Mouse (Mus musculus) CD8-positive naive resting alpha-beta T cell, adult 2 months (primary cell): ENCODE measurements around the gene Sox4.

Experiments
- DNase-seq, 2 experiments: peaks; one replicate each; pipeline ENCODE4 v3.0.0; 2022; ENCODE audit warnings: low read depth in 2 of 2, low spot score in 2 of 2

Gene Sox4

DNA sequence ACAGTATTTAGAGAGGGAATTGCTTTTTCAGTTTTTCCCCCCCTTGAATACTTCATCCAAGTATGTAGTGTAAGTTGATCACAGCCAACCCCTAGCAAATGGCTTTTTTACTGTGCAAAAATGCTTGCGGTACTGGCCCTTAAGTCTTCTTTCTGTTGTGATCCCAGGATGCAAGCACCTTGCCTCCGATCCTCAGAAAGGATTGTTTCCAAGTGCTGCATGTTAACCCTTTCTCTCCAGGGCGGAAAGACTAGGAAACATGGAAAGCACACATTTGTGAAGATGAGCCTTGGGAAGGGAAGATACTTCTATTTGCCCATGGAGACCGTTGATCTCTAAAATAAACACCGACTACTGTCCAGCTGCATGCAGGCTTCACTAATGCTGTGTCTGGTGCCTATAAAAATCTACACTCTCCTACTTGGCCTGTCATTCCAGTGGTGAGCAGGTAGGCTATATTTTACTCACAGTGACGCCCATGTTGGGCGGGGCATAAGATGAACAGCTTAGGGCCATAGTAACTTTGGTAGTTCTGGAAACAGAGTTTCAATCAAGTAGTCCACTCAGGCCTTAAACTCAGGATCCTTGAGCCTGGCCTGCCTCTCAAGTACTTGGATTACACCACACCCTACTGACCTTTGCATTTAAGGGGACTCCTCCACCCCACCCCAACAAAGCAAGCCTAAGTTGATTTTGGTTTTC is 5.6 kb downstream of the Sox4 start:
- DNase-seq = no peak

DNA sequence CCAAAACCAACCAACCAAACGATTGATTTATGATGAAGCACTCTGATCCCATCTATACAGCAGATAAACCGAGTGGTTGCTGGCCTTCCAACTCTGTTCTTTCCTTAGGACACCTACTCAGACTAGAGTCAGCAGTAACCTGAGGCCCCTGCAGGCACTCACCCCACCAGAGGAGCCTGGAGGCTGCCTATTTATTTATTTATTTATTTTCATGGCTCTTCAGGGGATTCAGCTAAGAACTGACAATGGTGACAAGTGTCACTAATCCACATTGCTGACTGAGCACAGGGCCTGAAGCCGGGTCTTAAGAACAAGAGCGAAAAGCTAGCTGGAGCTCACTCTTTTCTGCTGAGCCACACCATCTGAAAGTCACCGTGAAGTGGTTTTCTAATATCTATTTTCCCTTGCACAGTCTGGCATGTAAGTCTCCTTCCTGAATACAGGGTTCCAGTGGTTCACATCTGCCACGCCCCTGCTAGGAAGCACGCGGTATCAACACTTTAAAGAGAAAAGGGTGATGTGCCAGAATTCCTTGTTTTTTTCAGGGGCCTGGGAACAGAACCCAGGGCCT is 6.9 kb downstream of the Sox4 start:
- DNase-seq = no peak

DNA sequence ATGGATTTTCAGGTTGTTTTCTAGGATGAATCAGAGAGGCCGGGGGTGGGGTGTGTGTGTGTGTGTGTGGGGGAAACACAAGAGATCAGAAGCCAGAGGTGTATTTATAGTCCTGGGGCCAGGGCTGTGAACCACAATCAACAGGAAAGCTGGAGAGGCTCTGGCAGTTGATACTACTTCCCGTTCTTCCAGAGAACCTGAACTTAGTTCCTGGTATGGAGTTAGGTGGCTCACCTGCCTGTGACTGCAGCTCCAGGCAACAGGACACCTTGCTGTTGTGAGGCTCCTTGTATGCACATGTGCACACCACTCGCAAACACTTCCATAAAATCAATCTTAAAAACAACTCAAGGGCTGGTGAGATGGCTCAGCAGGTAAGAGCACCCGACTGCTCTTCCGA is 7.8 kb downstream of the Sox4 start:
- no peak for DNase-seq

GRCm38 (mm10) chr13:28942926-28943325 is 10.6 kb downstream of the Sox4 start:
- DNase-seq = no peak

- DNase-seq = no peak
Observed at GRCm38 (mm10) chr13:28941983-28942630, 11.4 kb downstream of the Sox4 start.

GRCm38 (mm10) chr13:28933375-28933774 is 20.1 kb downstream of the Sox4 start:
- DNase-seq = no peak

GRCm38 (mm10) chr13:28931776-28932175 is 21.7 kb downstream of the Sox4 start:
- no peak for DNase-seq

DNA sequence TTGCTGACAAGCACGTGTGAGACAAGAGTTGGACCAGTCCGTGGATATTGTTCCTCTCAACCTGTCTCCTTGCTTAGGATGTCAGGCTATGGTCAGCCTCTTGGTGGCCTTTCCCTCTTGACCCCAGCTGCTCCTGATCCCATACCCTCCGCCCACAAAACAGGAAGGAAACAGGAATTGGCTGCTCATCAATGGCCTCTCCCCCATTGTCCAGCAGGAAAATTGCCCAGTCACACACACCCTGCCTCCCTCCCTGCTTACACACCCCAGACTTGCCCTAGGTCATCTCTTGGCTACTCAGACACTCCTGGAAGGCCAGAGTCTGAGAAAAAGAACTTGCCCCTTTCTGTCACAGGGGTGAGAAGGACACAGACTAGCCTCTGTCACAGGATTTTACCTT is 22.2 kb downstream of the Sox4 start:
- no peak for DNase-seq

DNA sequence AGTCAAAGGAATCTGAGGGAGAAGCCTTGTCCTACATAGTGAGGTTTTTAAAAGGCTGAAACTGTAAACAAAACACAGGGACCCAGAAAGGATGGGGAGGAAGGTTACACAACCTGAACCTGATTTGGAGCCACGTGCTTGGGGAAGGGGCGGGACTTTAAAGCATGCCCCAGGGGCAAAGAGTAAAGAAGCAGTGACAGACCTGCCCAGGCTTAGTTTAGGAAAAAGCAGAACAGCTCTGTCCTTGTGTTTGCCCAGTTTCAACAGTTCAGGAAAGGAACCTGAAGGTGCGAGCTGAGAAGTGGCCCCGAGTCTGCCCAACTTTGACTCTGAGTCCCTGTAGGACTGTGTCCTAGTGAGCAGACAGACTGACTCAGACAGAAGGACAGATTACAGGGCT is 23.1 kb downstream of the Sox4 start:
- no peak for DNase-seq

- no peak for DNase-seq
Observed at GRCm38 (mm10) chr13:28929936-28930335, 23.6 kb downstream of the Sox4 start.

- DNase-seq = no peak
Observed at GRCm38 (mm10) chr13:28923136-28923535, 30.4 kb downstream of the Sox4 start.

GRCm38 (mm10) chr13:28917379-28918250 is 35.9 kb downstream of the Sox4 start:
- DNase-seq = no peak

- DNase-seq = no peak
Observed at GRCm38 (mm10) chr13:28913656-28914055, 39.9 kb downstream of the Sox4 start.

DNA sequence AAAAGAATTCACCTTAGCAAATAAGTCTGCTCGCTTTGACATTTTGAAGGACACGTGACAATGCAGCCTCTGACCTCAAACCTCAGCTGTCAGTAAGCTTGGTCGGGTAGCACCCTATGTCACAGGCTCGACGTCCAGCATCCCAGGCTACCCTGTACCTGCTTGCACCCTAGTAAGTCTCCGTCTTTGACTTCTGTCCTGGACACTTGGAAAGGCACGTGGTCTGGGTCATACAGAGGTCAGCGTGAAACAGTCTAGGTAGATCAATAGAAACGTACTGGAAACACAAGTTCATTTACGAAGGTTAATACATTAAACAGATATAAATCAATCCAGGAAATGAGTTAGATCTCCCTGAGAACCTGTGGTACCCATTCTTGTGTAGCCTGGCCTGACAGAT is 46.5 kb downstream of the Sox4 start:
- no peak for DNase-seq
